Mouse (Mus musculus) liver, postnatal 0 days (tissue): ENCODE data around the gene Fam208a.

Experiments used
- CTCF ChIP-seq: sonication (generic); IDR thresholded peaks from 2 replicates; pipeline ENCODE4 v1.5.1; 2016; ENCODE audit warnings: antibody characterized with exemption, low read depth
- EP300 ChIP-seq: IDR thresholded peaks from 2 replicates; pipeline ENCODE4 v1.6.1; 2016; ENCODE audit warnings: antibody characterized with exemption, low read depth, mild to moderate bottlenecking

- TF ChIP-seq CTCF (no peak), EP300 (no peak)
Measured at GRCm38 (mm10) chr14:27391776-27392308, 36.8 kb upstream of the Fam208a start.
